In genomic region chr12:80259216-80260055, GRCm38 (mm10) we compare ENCODE assay signal across 8 mouse cellular contexts. TPM values are rescaled to one million over a fixed set of nuclear protein-coding genes. Genes with fewer than 3 reads are reported as not detected.
DNase-seq lines count a peak whose midpoint lies in the region; ATAC-seq lines count a peak whose summit lies in the region.

No protein-coding gene starts in this region.

- no peaks in the 10 kb centered on the region for H3K36me3 ChIP-seq in hindbrain, embryonic 14.5 days (replicated peaks; ENCODE audit: control insufficient read depth, insufficient read depth)

- no peaks in the 10 kb centered on the region for H3K9me3 ChIP-seq in hindbrain, embryonic 14.5 days (ENCODE audit: control insufficient read depth, low read length)

- H3K4me1 ChIP-seq in hindbrain, embryonic 14.5 days (replicated peaks; ENCODE audit: control insufficient read depth, insufficient read depth, low read length): peaks cover 10% of the 10 kb centered on the region

- H3K9ac ChIP-seq in hindbrain, embryonic 14.5 days: peak overlapping the region; percentile 82

- DNase-seq in WW6 (ENCODE audit: low read depth, low spot score): peak; percentile 46
- DNase-seq in cerebellum, adult 9-11 months: peak; percentile 58
- peak; percentile 66 to 71 for DNase-seq in frontal cortex, postnatal 36 days (ENCODE audit: low spot score in 2 of 2)
- peak; percentile 59 for DNase-seq in hindbrain, embryonic 14.5 days (ENCODE audit: low spot score)
- peak; percentile 44 to 50 for DNase-seq in left cerebral cortex, adult 8-10 months (ENCODE audit: low spot score in 2 of 2)
- DNase-seq in right cerebral cortex, postnatal 10 days (ENCODE audit: low spot score in 2 of 2): peak; percentile 69 to 71
- peak; percentile 81 for DNase-seq in yolk sac, embryonic 10.5 days (ENCODE audit: low spot score)

- peak overlapping the region; percentile 78 for H3K4me2 ChIP-seq in hindbrain, embryonic 14.5 days (replicated peaks)

- peak; percentile 56 for ATAC-seq in hindbrain, embryonic 14.5 days (ENCODE audit: low FRiP score)
- ATAC-seq in megakaryocyte, adult 5-6 weeks (ENCODE audit: poor library complexity, severe bottlenecking): peak; percentile 19

- H3K4me3 ChIP-seq in hindbrain, embryonic 14.5 days (replicated peaks; ENCODE audit: low read length): peak overlapping the region; percentile 76

- H3K27me3 ChIP-seq in hindbrain, embryonic 14.5 days (ENCODE audit: control insufficient read depth, insufficient read depth, low read length): no peaks in the 10 kb centered on the region

- WGBS in hindbrain, embryonic 14.5 days: under 1% methylated on average over 64 of the region's 64 CpGs

- H3K27ac ChIP-seq in hindbrain, embryonic 14.5 days: peak overlapping the region; percentile 81

RNA-seq across cellular contexts. Expression of gene Actn1, which starts 0.7 kb away (rescaled TPM):
- 9.9 and 10.0 TPM in 2 replicates for polyA plus RNA-seq in hindbrain, embryonic 14.5 days (2014; fragmentation: Nextera tagmentation; extraction: Ambion mirVana)
- 100 to 1,000 TPM in 1 of 4 experiments, 10 to 100 TPM in 3; 92.6 to 101 (median 98.8) TPM for total RNA-seq in left cerebral cortex, adult 8-10 months (2022)
- 31.2 and 38.6 TPM in 2 replicates for total RNA-seq in megakaryocyte, adult 5-6 weeks (2015)
- 30.9 and 52.5 TPM in 2 replicates for total RNA-seq in megakaryocyte, adult 5-6 weeks (2017)

Comparison
In these comparisons a context has a peak if more than half of its experiments do, and no peak if none do; other contexts are left out.
1. Peak in every context shown above with its lines: DNase-seq, ATAC-seq, H3K4me3 ChIP-seq and H3K27ac ChIP-seq.